Mouse (Mus musculus): ENCODE data around the gene Cstf3.
A peak's percentile ranks its signal among the peaks of the same experiment; 100 is the strongest.
"Not testable (repeated sequence)": the region's sequence is repeated elsewhere in the genome, so short reads cannot be mapped to it uniquely, and the experiment has no call there.

Cstf3 gene

GRCm38 (mm10) chr2:104590068-104590828 lies at the start of gene Cstf3:
Gene Cstf3, plus strand, starts transcription at chr2:104590523.
- peak; percentile 100 for DNase-seq (ENCODE audit: low read depth, low spot score)

GRCm38 (mm10) chr2:104556711-104557110 lies 33.6 kb upstream of the Cstf3 start:
- not testable (repeated sequence) for DNase-seq (ENCODE audit: low read depth, low spot score)

GRCm38 (mm10) chr2:104557722-104558121 lies 32.6 kb upstream of the Cstf3 start:
- no peak for DNase-seq (ENCODE audit: low read depth, low spot score)

GRCm38 (mm10) chr2:104558326-104558725 lies 32.0 kb upstream of the Cstf3 start:
- no peak for DNase-seq (ENCODE audit: low read depth, low spot score)

GRCm38 (mm10) chr2:104558938-104559337 lies 31.4 kb upstream of the Cstf3 start:
- no peak for DNase-seq (ENCODE audit: low read depth, low spot score)

GRCm38 (mm10) chr2:104559591-104560380 lies 30.5 kb upstream of the Cstf3 start:
- DNase-seq (ENCODE audit: low read depth, low spot score) = peak; percentile 27

- DNase-seq (ENCODE audit: low read depth, low spot score) = peak; percentile 40
Measured at GRCm38 (mm10) chr2:104561386-104561785, 28.9 kb upstream of the Cstf3 start.

- peak; percentile 16 for DNase-seq (ENCODE audit: low read depth, low spot score)
Measured at GRCm38 (mm10) chr2:104561986-104562532, 28.3 kb upstream of the Cstf3 start.

- DNase-seq (ENCODE audit: low read depth, low spot score) = no peak
Measured at GRCm38 (mm10) chr2:104572066-104572465, 18.3 kb upstream of the Cstf3 start.

- no peak for DNase-seq (ENCODE audit: low read depth, low spot score)
Measured at GRCm38 (mm10) chr2:104576216-104576615, 14.1 kb upstream of the Cstf3 start.

- no peak for DNase-seq (ENCODE audit: low read depth, low spot score)
Measured at GRCm38 (mm10) chr2:104578021-104578420, 12.3 kb upstream of the Cstf3 start.

GRCm38 (mm10) chr2:104578836-104579604 lies 11.3 kb upstream of the Cstf3 start:
- DNase-seq (ENCODE audit: low read depth, low spot score) = no peak

GRCm38 (mm10) chr2:104579784-104580446 lies 10.4 kb upstream of the Cstf3 start:
- DNase-seq (ENCODE audit: low read depth, low spot score) = no peak

GRCm38 (mm10) chr2:104581281-104581879 lies 8.9 kb upstream of the Cstf3 start:
- no peak for DNase-seq (ENCODE audit: low read depth, low spot score)

GRCm38 (mm10) chr2:104583032-104583431 lies 7.3 kb upstream of the Cstf3 start:
- DNase-seq (ENCODE audit: low read depth, low spot score) = no peak

GRCm38 (mm10) chr2:104584226-104584625 lies 6.1 kb upstream of the Cstf3 start:
- no peak for DNase-seq (ENCODE audit: low read depth, low spot score)

GRCm38 (mm10) chr2:104585645-104586044 lies 4.7 kb upstream of the Cstf3 start:
- DNase-seq (ENCODE audit: low read depth, low spot score) = peak; percentile 59

GRCm38 (mm10) chr2:104588552-104588951 lies 1.8 kb upstream of the Cstf3 start:
- DNase-seq (ENCODE audit: low read depth, low spot score) = no peak

- DNase-seq (ENCODE audit: low read depth, low spot score) = no peak
Measured at GRCm38 (mm10) chr2:104590829-104591117, 450 bp downstream of the Cstf3 start.

- DNase-seq (ENCODE audit: low read depth, low spot score) = peak; percentile 25
Measured at GRCm38 (mm10) chr2:104591141-104591540, 818 bp downstream of the Cstf3 start.

- no peak for DNase-seq (ENCODE audit: low read depth, low spot score)
Measured at GRCm38 (mm10) chr2:104595063-104595462, 4.7 kb downstream of the Cstf3 start.
